Mouse (Mus musculus) lung, embryonic 14.5 days (tissue): ENCODE measurements around the gene Dnm3. TPM values are rescaled to one million over a fixed set of nuclear protein-coding genes. Genes with fewer than 3 reads are reported as not detected.

Source experiments
- ATAC-seq: fragments of 200-750 bp; cut with Nextera tagmentation; 2 replicates; pipeline ENCODE4 v1.8.0; 2017; ENCODE audit warnings: mild to moderate bottlenecking, moderate TSS enrichment, moderate library complexity; ENCODE audit not compliant: insufficient read depth
- DNase-seq: peaks from one replicate; pipeline ENCODE4 v3.0.0-alpha.2; 2015
- H3K27ac ChIP-seq: fragments of 300-500 bp; sonication (generic); 2 replicates; pipeline ENCODE4 v1.5.1; 2014; ENCODE audit warnings: low read depth, mild to moderate bottlenecking, moderate library complexity
- H3K27me3 ChIP-seq: fragments of 300-500 bp; sonication (generic); 2 replicates; pipeline ENCODE4 v1.6.1; 2014; ENCODE audit warnings: low read length, control low read depth; ENCODE audit not compliant: insufficient read depth
- H3K36me3 ChIP-seq: fragments of 300-500 bp; sonication (generic); 2 replicates; pipeline ENCODE4 v1.6.1; 2014; ENCODE audit warnings: control low read depth; ENCODE audit not compliant: insufficient read depth
- H3K4me1 ChIP-seq: fragments of 300-500 bp; sonication (generic); 2 replicates; pipeline ENCODE4 v1.6.1; 2014; ENCODE audit warnings: antibody characterized with exemption, control low read depth; ENCODE audit not compliant: insufficient read depth
- H3K4me2 ChIP-seq: fragments of 300-500 bp; sonication (generic); 2 replicates; pipeline ENCODE4 v1.6.1; 2014; ENCODE audit warnings: mild to moderate bottlenecking
- H3K4me3 ChIP-seq: fragments of 300-500 bp; sonication (generic); 2 replicates; pipeline ENCODE4 v1.5.1; 2014; ENCODE audit warnings: low read depth, low read length
- H3K9ac ChIP-seq: fragments of 300-500 bp; sonication (generic); 2 replicates; pipeline ENCODE4 v1.6.1; 2014
- H3K9me3 ChIP-seq: fragments of 300-500 bp; sonication (generic); 2 replicates; pipeline ENCODE4 v1.6.1; 2016; ENCODE audit warnings: low read depth, low read length, control low read depth
- CTCF ChIP-seq: IDR thresholded peaks from 2 replicates; pipeline ENCODE4 v1.5.1; 2016; ENCODE audit warnings: antibody characterized with exemption, low read depth
- WGBS: fragments of 180-500 bp; shearing (Covaris S2); extraction: QIAGEN DNeasy Blood & Tissue Kit; methylation state at CpG from one replicate; pipeline ENCODE4 v1.1.7; 2014; 5-methylcytosine and 5-hydroxymethylcytosine counted together
- polyA plus RNA-seq: library from polyadenylated mRNA; unstranded; fragments of >200 nt; fragmentation: Nextera tagmentation; extraction: Ambion mirVana; gene quantifications from 2 replicates; pipeline ENCODE4 v1.2.1, GENCODE M21; 2014

The Dnm3 gene
- polyA plus RNA-seq, 1 experiment from 2014 or later: 2.8 TPM

GRCm38 (mm10) chr1:162179401-162179800 is 298.4 kb downstream of the Dnm3 start:
- no peak overlapping the region for H3K4me2 ChIP-seq
- peak overlapping the region; percentile 24; the same call in 1 of the 2 replicates for H3K27ac ChIP-seq
- H3K4me3 ChIP-seq: no peak overlapping the region
- H3K36me3 ChIP-seq: no peaks in the 10 kb centered on the region
- H3K9ac ChIP-seq: no peak overlapping the region
- H3K27me3 ChIP-seq: no peaks in the 10 kb centered on the region
- ATAC-seq (no peak), DNase-seq (peak; percentile 5)
- no peak for TF ChIP-seq CTCF
- no peaks in the 10 kb centered on the region for H3K9me3 ChIP-seq
- 76% methylated on average over 4 of the region's 4 CpGs for WGBS
- peaks cover 11% of the 10 kb centered on the region for H3K4me1 ChIP-seq

DNA sequence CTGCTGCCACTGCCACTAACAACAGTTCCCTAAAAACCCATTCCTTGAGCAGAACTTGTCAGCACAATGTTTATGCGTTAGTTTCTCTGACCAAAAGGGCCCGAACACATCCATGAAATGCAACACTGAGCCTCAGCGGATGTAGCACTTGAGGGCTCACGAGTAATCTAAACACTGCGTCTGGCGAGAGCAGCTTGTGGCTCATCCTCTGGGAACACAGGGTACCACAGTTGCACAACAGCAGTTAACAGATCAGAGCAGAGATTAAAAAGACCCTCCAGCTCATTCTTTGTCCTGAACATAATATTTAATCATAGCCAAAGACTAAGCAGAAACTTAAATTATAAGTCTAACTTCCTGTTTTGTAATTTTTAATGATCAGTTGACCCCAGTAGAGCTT is 305.0 kb downstream of the Dnm3 start:
- Histone ChIP-seq H3K27ac (peak overlapping the region; percentile 60), H3K9me3 (no peaks in the 10 kb centered on the region), H3K27me3 (no peaks in the 10 kb centered on the region), H3K4me2 (no peak overlapping the region), H3K4me3 (no peak overlapping the region), H3K4me1 (0 out of 2 replicates have a peak, but pooled peaks cover 4% of the 10 kb centered on the region), H3K9ac (no peak overlapping the region), H3K36me3 (no peaks in the 10 kb centered on the region)
- no peak for TF ChIP-seq CTCF
- WGBS: 30% methylated on average over 6 of the region's 6 CpGs
- peak; percentile 84 for DNase-seq
- ATAC-seq: peak; percentile 83; the same call in 1 of the 2 replicates

DNA sequence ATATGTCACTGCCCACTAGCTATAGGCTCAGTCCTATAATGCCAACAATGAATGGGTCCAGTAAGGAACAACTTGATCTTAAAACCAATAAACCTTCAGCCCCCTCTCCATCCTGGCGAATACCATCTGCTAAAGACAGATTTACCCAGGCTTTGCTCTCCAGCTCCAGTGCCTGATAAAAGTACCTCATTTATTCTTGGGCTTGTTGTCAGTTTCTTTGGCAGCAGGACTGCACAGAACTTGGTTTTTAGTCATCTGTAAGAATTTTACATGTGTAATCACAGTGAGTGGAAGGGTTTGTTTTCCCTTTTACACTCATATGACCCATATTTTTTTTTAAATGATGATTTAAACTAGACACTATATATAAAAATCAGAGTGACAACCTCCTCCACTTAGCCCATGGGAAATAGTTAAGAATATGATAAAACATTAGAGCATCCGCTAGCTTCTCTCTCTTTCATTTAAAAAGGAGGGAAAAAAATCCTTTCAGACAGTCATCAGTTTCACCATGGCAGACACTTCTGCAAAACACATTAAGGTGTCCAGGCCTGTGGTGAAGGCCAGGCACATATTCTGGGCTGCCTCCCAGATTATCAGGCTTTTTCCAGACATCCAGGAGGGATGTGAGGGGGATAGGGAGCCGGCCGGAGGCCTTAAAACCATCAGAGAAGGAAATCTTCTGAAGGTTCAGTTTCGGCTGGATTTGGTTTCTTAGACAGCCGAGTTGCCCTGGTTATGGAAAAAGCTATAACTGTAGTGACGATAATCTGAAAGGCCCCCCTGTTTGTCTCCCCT is 313.9 kb downstream of the Dnm3 start:
- DNase-seq: peak; percentile 41
- no peak overlapping the region for H3K4me2 ChIP-seq
- no peaks in the 10 kb centered on the region for H3K9me3 ChIP-seq
- no peak for TF ChIP-seq CTCF
- H3K9ac ChIP-seq: no peak overlapping the region
- WGBS: 55% methylated on average over 7 of the region's 7 CpGs
- H3K4me3 ChIP-seq: no peak overlapping the region
- peak overlapping the region; percentile 10; the same call in 1 of the 2 replicates for H3K27ac ChIP-seq
- ATAC-seq: 0 out of 2 replicates have a peak, but pooled peaks have one; percentile 32
- no peaks in the 10 kb centered on the region for H3K27me3 ChIP-seq
- H3K36me3 ChIP-seq: no peaks in the 10 kb centered on the region
- peaks cover 12% of the 10 kb centered on the region; the same call in 1 of the 2 replicates for H3K4me1 ChIP-seq

DNA sequence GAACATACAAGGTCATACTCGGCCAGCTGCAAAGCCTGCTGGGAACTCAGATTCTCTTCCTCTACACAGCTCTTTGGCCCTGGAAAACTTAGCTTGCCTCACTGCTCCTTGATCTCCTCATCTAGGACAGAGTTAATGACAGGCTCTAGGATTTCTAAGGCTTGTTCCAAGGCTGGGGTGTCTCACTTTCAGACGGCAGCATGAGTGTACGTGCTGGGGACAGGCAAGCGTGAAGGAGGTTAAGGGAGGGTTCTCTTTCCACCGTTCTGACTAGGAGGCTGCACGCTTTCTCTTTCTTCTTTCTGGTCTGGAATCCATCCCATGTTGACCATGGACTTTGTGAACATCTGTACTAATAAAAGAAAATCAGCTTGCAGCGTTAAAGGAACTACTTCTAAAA is 315.2 kb downstream of the Dnm3 start:
- H3K36me3 ChIP-seq: no peaks in the 10 kb centered on the region
- no peaks in the 10 kb centered on the region for H3K27me3 ChIP-seq
- ATAC-seq (no peak), DNase-seq (no peak)
- TF ChIP-seq CTCF: no peak
- no peak overlapping the region for H3K27ac ChIP-seq
- no peaks in the 10 kb centered on the region for H3K9me3 ChIP-seq
- no peak overlapping the region for H3K9ac ChIP-seq
- H3K4me2 ChIP-seq: no peak overlapping the region
- no peak overlapping the region for H3K4me3 ChIP-seq
- peaks cover 12% of the 10 kb centered on the region; the same call in 1 of the 2 replicates for H3K4me1 ChIP-seq
- WGBS: 58% methylated on average over 7 of the region's 7 CpGs

- no peak for TF ChIP-seq CTCF
- no peaks in the 10 kb centered on the region for H3K36me3 ChIP-seq
- DNase-seq: peak; percentile 16
- H3K4me3 ChIP-seq: no peak overlapping the region
- WGBS: 50% methylated on average over 5 of the region's 5 CpGs
- peaks cover 14% of the 10 kb centered on the region; the same call in 1 of the 2 replicates for H3K4me1 ChIP-seq
- no peak overlapping the region for H3K4me2 ChIP-seq
- no peaks in the 10 kb centered on the region for H3K27me3 ChIP-seq
- no peak overlapping the region for H3K27ac ChIP-seq
- no peak overlapping the region for H3K9ac ChIP-seq
- no peak for ATAC-seq
- no peaks in the 10 kb centered on the region for H3K9me3 ChIP-seq
Observed at GRCm38 (mm10) chr1:162162249-162162648, 315.6 kb downstream of the Dnm3 start.

GRCm38 (mm10) chr1:162160718-162161117 is 317.1 kb downstream of the Dnm3 start:
- no peaks in the 10 kb centered on the region for H3K9me3 ChIP-seq
- no peak overlapping the region for H3K9ac ChIP-seq
- WGBS: 38% methylated on average over 1 of the region's 1 CpGs
- 0 out of 2 replicates have a peak overlapping the region, but pooled peaks have one; percentile 1 for H3K27ac ChIP-seq
- H3K4me1 ChIP-seq: peaks cover 18% of the 10 kb centered on the region; the same call in 1 of the 2 replicates
- no peak overlapping the region for H3K4me2 ChIP-seq
- DNase-seq: peak; percentile 77
- no peaks in the 10 kb centered on the region for H3K27me3 ChIP-seq
- H3K36me3 ChIP-seq: no peaks in the 10 kb centered on the region
- peak; percentile 59; the same call in 1 of the 2 replicates for ATAC-seq
- no peak for TF ChIP-seq CTCF
- no peak overlapping the region for H3K4me3 ChIP-seq

DNA sequence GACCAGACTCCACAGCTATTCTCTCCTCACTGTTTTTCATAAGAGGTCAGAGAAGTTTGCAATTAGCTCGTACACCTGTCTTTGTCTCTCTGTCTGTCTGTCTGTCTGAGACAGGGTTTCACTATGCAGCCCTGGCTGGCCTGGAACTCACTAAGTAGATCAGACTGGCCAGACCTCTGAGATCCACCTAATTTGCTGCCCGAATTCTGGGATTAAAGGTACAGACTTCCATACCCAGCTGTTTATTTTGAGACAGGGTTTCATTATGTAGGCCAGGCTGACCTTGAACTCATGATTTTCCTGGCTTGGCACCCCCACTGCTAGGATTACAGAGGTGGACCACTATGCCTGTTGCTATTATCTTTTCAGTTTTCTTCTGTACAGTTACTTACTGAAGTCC is 319.3 kb downstream of the Dnm3 start:
- Histone ChIP-seq H3K27me3 (no peaks in the 10 kb centered on the region), H3K4me3 (no peak overlapping the region), H3K9ac (no peak overlapping the region), H3K9me3 (no peaks in the 10 kb centered on the region), H3K27ac (no peak overlapping the region), H3K4me2 (no peak overlapping the region), H3K4me1 (peaks cover 14% of the 10 kb centered on the region; the same call in 1 of the 2 replicates), H3K36me3 (no peaks in the 10 kb centered on the region)
- no peak for TF ChIP-seq CTCF
- 76% methylated on average over 2 of the region's 2 CpGs for WGBS
- ATAC-seq (no peak), DNase-seq (no peak)
